Mouse (Mus musculus): ENCODE measurements around the gene Whrn.

DNA sequence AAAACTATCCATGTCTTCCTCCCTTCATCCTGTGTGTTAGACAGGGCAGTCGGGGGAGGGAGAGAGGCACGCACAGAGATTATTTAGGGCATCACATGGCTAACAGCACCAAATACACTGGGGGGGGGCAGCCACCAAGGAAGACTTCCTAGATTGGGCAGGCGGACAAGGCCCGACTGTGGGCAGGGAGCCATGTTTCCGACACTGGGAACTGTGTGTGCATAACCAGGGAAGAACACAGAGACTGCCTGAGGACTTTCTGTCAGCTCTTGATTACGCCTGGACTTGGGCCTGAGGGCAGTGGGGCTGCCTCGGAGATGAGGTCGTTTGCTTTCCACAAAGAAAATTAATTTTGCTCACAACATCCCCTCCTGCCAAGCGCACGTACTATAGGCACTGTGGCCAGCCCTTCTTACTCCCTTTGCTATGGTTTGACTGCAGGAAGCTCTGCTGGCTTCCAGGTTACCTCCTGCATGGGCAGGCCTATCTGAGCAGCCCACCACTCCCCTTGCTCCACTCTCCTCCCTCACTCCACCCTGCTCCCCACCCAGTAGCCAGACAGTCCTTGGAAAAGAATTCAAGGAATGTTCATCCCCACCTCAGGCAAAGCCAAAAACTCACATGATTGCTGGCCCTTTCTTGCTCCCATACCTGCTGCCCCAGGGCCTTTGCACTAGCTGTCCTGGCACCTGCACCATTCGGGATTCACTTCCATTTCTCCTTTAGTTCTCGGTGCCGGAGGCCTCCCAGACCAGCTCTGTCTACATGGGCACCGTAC is 75.5 kb downstream of the Whrn start:
- TF ChIP-seq MAFK (IDR thresholded peaks at IDR 0.05; ENCODE audit: insufficient read depth, low read depth, low read length) (no peak), ZC3H11A (IDR thresholded peaks at IDR 0.05; ENCODE audit: borderline replicate concordance, low read depth, low read length) (no peak), ZNF384 (IDR thresholded peaks at IDR 0.05; ENCODE audit: low read depth, low read length) (no peak)

Data from ES-E14 (cell line).